Mouse (Mus musculus) kidney, embryonic 15.5 days (tissue): ENCODE results near the gene Olfr1079. TPM values are rescaled to one million over a fixed set of nuclear protein-coding genes. Genes with fewer than 3 reads are reported as not detected.
"Not testable (repeated sequence)": the region's sequence is repeated elsewhere in the genome, so short reads cannot be mapped to it uniquely, and the experiment has no call there.

Experiments used
- ATAC-seq: fragments of 200-750 bp; cut with Nextera tagmentation; replicated peaks from 2 replicates; pipeline ENCODE4 v1.8.0; 2017; ENCODE audit warnings: moderate TSS enrichment; ENCODE audit not compliant: low FRiP score
- H3K27ac ChIP-seq: fragments of 300-500 bp; sonication (generic); 2 replicates; pipeline ENCODE4 v1.5.1; 2015; ENCODE audit warnings: mild to moderate bottlenecking, inconsistent platforms
- H3K27me3 ChIP-seq: fragments of 300-500 bp; sonication (generic); 2 replicates; pipeline ENCODE4 v1.6.1; 2015; ENCODE audit warnings: inconsistent platforms
- H3K36me3 ChIP-seq: fragments of 300-500 bp; sonication (generic); 2 replicates; pipeline ENCODE4 v1.6.1; 2015; ENCODE audit warnings: inconsistent platforms
- H3K4me1 ChIP-seq: fragments of 300-500 bp; sonication (generic); 2 replicates; pipeline ENCODE4 v1.6.1; 2015; ENCODE audit warnings: inconsistent platforms
- H3K4me2 ChIP-seq: fragments of 300-500 bp; sonication (generic); 2 replicates; pipeline ENCODE4 v1.6.1; 2015; ENCODE audit warnings: moderate library complexity, mild to moderate bottlenecking, inconsistent platforms
- H3K4me3 ChIP-seq: fragments of 300-500 bp; sonication (generic); replicated peaks from 2 replicates; pipeline ENCODE4 v1.5.1; 2015; ENCODE audit warnings: mild to moderate bottlenecking, inconsistent platforms
- H3K9ac ChIP-seq: fragments of 300-500 bp; sonication (generic); 2 replicates; pipeline ENCODE4 v1.6.1; 2015; ENCODE audit warnings: mild to moderate bottlenecking, inconsistent platforms
- H3K9me3 ChIP-seq: fragments of 300-500 bp; sonication (generic); replicated peaks from 2 replicates; pipeline ENCODE4 v1.6.1; 2016; ENCODE audit warnings: inconsistent platforms
- WGBS: fragments of 180-500 bp; shearing (Covaris S2); methylation state at CpG from one replicate; pipeline ENCODE4 v1.1.7; 2015; ENCODE audit warnings: mixed read lengths; 5-methylcytosine and 5-hydroxymethylcytosine counted together
- polyA plus RNA-seq: library from polyadenylated mRNA; unstranded; fragments of >200 nt; fragmentation: Nextera tagmentation; extraction: Ambion mirVana; gene quantifications from 2 replicates; pipeline ENCODE4 v1.2.1, GENCODE M21; 2015

Gene Olfr1079
- not detected in 2 replicates for polyA plus RNA-seq

- Histone ChIP-seq H3K4me2 (no peak within 1 kb of the TSS), H3K4me1 (no peaks in the 10 kb centered on the region), H3K27ac (no peak within 1 kb of the TSS), H3K4me3 (no peak within 1 kb of the TSS), H3K9me3 (no peaks in the 10 kb centered on the region), H3K27me3 (no peaks in the 10 kb centered on the region), H3K36me3 (no peaks in the 10 kb centered on the region), H3K9ac (no peak within 1 kb of the TSS)
- no peak for ATAC-seq
- 73% methylated on average over 1 of the region's 1 CpGs for WGBS
Observed at GRCm38 (mm10) chr2:86542380-86542779, at the start of gene Olfr1079. Olfr1079 (minus strand) TSS chr2:86542480.

GRCm38 (mm10) chr2:86558135-86558534 lies 15.9 kb upstream of the Olfr1079 start, which contains the start of gene Olfr1080:
Olfr1080 (minus strand) TSS chr2:86558235.
- not testable (repeated sequence) for H3K4me3 ChIP-seq, H3K4me2 ChIP-seq, H3K9me3 ChIP-seq, H3K27ac ChIP-seq, H3K4me1 ChIP-seq, H3K27me3 ChIP-seq, H3K9ac ChIP-seq, ATAC-seq, H3K36me3 ChIP-seq

GRCm38 (mm10) chr2:86530991-86531390 lies 11.3 kb downstream of the Olfr1079 start:
- Histone ChIP-seq H3K4me2 (no peak overlapping the region), H3K36me3 (no peaks in the 10 kb centered on the region), H3K9ac (no peak overlapping the region), H3K9me3 (no peaks in the 10 kb centered on the region), H3K4me1 (no peaks in the 10 kb centered on the region), H3K27ac (no peak overlapping the region), H3K27me3 (no peaks in the 10 kb centered on the region), H3K4me3 (no peak overlapping the region)
- WGBS: 83% methylated on average over 1 of the region's 1 CpGs
- ATAC-seq: no peak

- H3K27me3 ChIP-seq: no peaks in the 10 kb centered on the region
- no peaks in the 10 kb centered on the region for H3K4me1 ChIP-seq
- H3K9ac ChIP-seq: no peak within 1 kb of the TSS
- H3K4me2 ChIP-seq: no peak within 1 kb of the TSS
- WGBS: 77% methylated on average over 1 of the region's 1 CpGs
- no peaks in the 10 kb centered on the region for H3K9me3 ChIP-seq
- ATAC-seq: no peak
- H3K4me3 ChIP-seq: no peak within 1 kb of the TSS
- H3K36me3 ChIP-seq: no peaks in the 10 kb centered on the region
- no peak within 1 kb of the TSS for H3K27ac ChIP-seq
Observed at GRCm38 (mm10) chr2:86508161-86508560, 34.1 kb downstream of the Olfr1079 start, which contains the start of gene Olfr1076. Olfr1076 (plus strand) TSS chr2:86508461.

GRCm38 (mm10) chr2:86487286-86487685 lies 55.0 kb downstream of the Olfr1079 start, which contains the start of gene Olfr228:
Olfr228 (minus strand) TSS chr2:86487386.
- ATAC-seq: no peak
- Histone ChIP-seq H3K4me3 (no peak within 1 kb of the TSS), H3K4me2 (no peak within 1 kb of the TSS), H3K27ac (no peak within 1 kb of the TSS), H3K4me1 (no peaks in the 10 kb centered on the region), H3K27me3 (no peaks in the 10 kb centered on the region), H3K9me3 (no peaks in the 10 kb centered on the region), H3K9ac (no peak within 1 kb of the TSS), H3K36me3 (no peaks in the 10 kb centered on the region)
- 46% methylated on average over 1 of the region's 1 CpGs for WGBS

Other genes starting within 250 kb of the Olfr1079 start
- gene Olfr1053, start 227.2 kb downstream of the Olfr1079 start, polyA plus RNA-seq: not detected in 2 replicates
- not detected in 2 replicates for gene Olfr1054, start 207.0 kb downstream of the Olfr1079 start, polyA plus RNA-seq
- gene Olfr1055, start 192.2 kb downstream of the Olfr1079 start, polyA plus RNA-seq: not detected in 2 replicates
- gene Olfr1056, start 180.0 kb downstream of the Olfr1079 start, polyA plus RNA-seq: not detected in 2 replicates
- not detected in 2 replicates for gene Olfr1057, start 164.1 kb downstream of the Olfr1079 start, polyA plus RNA-seq
- not detected in 2 replicates for gene Olfr1058, start 153.9 kb downstream of the Olfr1079 start, polyA plus RNA-seq
- not detected in 2 replicates for gene Olfr1061, start 128.4 kb downstream of the Olfr1079 start, polyA plus RNA-seq
- gene Olfr1062, start 115.7 kb downstream of the Olfr1079 start, polyA plus RNA-seq: not detected in 2 replicates
- gene Olfr1065, start 91.9 kb downstream of the Olfr1079 start, polyA plus RNA-seq: not detected in 2 replicates
- gene Olfr1066, start 86.2 kb downstream of the Olfr1079 start, polyA plus RNA-seq: not detected in 2 replicates
- not detected in 2 replicates for gene Olfr228, start 55.1 kb downstream of the Olfr1079 start, polyA plus RNA-seq
- not detected in 2 replicates for gene Olfr1076, start 34.0 kb downstream of the Olfr1079 start, polyA plus RNA-seq
- gene Olfr1080, start 15.8 kb upstream of the Olfr1079 start, polyA plus RNA-seq: not detected in 2 replicates
- gene Olfr1082, start 56.5 kb upstream of the Olfr1079 start, polyA plus RNA-seq: not detected in 2 replicates
- not detected in 2 replicates for gene Olfr1084, start 97.2 kb upstream of the Olfr1079 start, polyA plus RNA-seq
- not detected in 2 replicates for gene Olfr1085, start 119.5 kb upstream of the Olfr1079 start, polyA plus RNA-seq
- gene Olfr1086, start 137.6 kb upstream of the Olfr1079 start, polyA plus RNA-seq: not detected in 2 replicates
- gene Olfr1087, start 155.9 kb upstream of the Olfr1079 start, polyA plus RNA-seq: not detected in 2 replicates
- not detected in 2 replicates for gene Olfr1089, start 191.2 kb upstream of the Olfr1079 start, polyA plus RNA-seq
- not detected in 2 replicates for gene Olfr1090, start 216.5 kb upstream of the Olfr1079 start, polyA plus RNA-seq
- not detected in 2 replicates for gene Olfr1093, start 240.0 kb upstream of the Olfr1079 start, polyA plus RNA-seq